ENCODE assay signal across 20 mouse cellular contexts in the genomic region with DNA sequence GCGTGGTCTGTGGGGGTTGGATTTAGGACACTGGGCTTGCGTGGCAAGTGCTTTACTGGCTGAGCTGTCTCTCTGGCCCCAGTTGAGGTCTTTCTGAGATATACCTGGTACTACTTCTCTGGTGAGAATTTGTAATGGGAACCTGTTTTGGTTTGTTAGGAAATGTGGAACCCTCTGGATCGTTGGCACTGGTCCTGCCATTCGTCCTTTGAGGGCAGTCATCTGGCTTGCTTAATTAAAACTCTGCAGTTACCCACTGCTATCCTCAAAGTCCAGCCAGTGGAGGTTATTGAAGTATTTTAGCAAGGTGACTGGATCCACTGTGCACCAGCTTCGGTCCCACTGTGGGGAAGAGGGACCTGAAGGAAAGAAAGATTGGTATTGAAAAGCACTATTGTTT. TPM values are rescaled to one million over a fixed set of nuclear protein-coding genes. Genes with fewer than 3 reads are reported as not detected.
"Had no signal": no experiment of that assay in that cellular context is flagged by ENCODE, and none has a peak within 500 bp of the region (broad histone marks: within the 10 kb centered on the region; RNA-seq: fewer than 3 reads in every experiment).

No protein-coding gene starts in this region.

- H3K9ac ChIP-seq: liver, embryonic 13.5 days; neural tube, embryonic 12.5 days; neural tube, embryonic 15.5 days had no signal

- ATAC-seq: intestine, postnatal 0 days had no signal

- H3K9me3 ChIP-seq: liver, embryonic 13.5 days; neural tube, embryonic 12.5 days; neural tube, embryonic 15.5 days had no signal

- DNase-seq: layer of hippocampus, postnatal 36 days; liver, embryonic 13.5 days; lung, adult 2 months; lung, postnatal 14 days; lung, postnatal 4 days; midbrain, embryonic 14.5 days; right cerebral cortex, adult 18-20 months; right cerebral cortex, postnatal 14 days; right cerebral cortex, postnatal 4 days; thymus, adult 2 months; thymus, postnatal 14 days; thymus, postnatal 4 days had no signal

- H3K36me3 ChIP-seq: neural tube, embryonic 12.5 days; neural tube, embryonic 15.5 days had no signal

- H3K4me3 ChIP-seq: left cerebral cortex, adult 2 months; liver, embryonic 13.5 days; neural tube, embryonic 12.5 days; neural tube, embryonic 15.5 days had no signal

- H3K27me3 ChIP-seq: liver, embryonic 13.5 days; neural tube, embryonic 12.5 days; neural tube, embryonic 15.5 days had no signal

- H3K4me2 ChIP-seq: liver, embryonic 13.5 days; midbrain, embryonic 11.5 days; neural tube, embryonic 12.5 days; neural tube, embryonic 15.5 days had no signal

- H3K27ac ChIP-seq: left cerebral cortex, adult 2 months; liver, embryonic 13.5 days; neural tube, embryonic 12.5 days; neural tube, embryonic 15.5 days; stomach, postnatal 0 days had no signal

RNA-seq across cellular contexts. Expression of a gene that starts 56.1 kb away (rescaled TPM):
- total RNA-seq: megakaryocyte progenitor cell, adult 5-6 weeks; megakaryocyte-erythroid progenitor cell, adult 5-6 weeks had no signal
